Mouse (Mus musculus): Measurements from ENCODE around the gene Nfia. TPM values are rescaled to one million over a fixed set of nuclear protein-coding genes. Genes with fewer than 3 reads are reported as not detected.

Gene Nfia
- polyA plus RNA-seq, 1 experiment from 2014 or later = 88.3 TPM

DNA sequence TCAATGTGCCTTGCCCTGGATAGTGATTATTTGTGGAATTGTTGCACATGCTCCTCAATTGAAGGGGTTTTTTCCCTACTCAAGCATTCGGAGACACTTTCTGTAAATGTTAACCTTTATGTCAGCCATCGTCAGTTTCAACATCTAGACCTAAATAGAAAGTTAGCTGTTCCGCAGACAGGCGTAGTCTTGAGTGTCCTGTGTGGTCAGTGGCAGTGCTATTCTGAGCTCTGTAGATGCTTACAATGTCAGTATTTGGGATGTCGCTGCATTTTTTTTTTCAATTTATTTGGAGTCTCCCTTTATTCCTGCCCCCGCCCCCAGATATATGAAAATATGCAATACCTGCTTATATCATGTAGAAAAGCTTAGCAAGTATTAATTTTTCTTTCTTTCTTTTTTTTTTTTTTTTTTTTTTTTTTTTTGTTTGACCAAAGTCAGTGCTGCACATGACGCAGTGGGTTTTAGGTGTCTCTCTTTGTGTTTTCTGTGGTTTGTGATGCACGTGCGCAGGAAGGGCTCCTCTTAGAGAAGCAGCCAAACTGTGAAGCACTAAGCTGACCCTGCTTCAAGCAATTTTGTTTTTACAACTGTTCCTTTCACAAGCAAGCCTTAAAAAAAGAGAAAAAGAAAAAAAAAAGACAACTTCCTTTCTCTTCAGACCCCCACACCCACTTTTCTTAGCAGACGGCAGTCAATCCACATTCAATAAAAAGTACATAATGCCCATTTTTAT is 340.9 kb downstream of the Nfia start:
- H3K9me3 ChIP-seq (ENCODE audit: control insufficient read depth, low read length) = no peaks in the 10 kb centered on the region
- no peak overlapping the region for H3K27ac ChIP-seq (ENCODE audit: low read length)
- ATAC-seq = no peak
- H3K9ac ChIP-seq (replicated peaks; ENCODE audit: low read depth, low read length) = no peak overlapping the region
- WGBS = 73% methylated on average over 10 of the region's 10 CpGs
- peaks cover 8% of the 10 kb centered on the region for H3K4me1 ChIP-seq (replicated peaks; ENCODE audit: control insufficient read depth, insufficient read depth, low read length)
- H3K4me3 ChIP-seq (replicated peaks; ENCODE audit: low read length) = no peak overlapping the region
- no peaks in the 10 kb centered on the region for H3K36me3 ChIP-seq (ENCODE audit: control insufficient read depth, insufficient read depth)
- no peak overlapping the region for H3K4me2 ChIP-seq (ENCODE audit: low read length)
- H3K27me3 ChIP-seq (replicated peaks; ENCODE audit: control insufficient read depth, insufficient read depth, low read length) = no peaks in the 10 kb centered on the region

DNA sequence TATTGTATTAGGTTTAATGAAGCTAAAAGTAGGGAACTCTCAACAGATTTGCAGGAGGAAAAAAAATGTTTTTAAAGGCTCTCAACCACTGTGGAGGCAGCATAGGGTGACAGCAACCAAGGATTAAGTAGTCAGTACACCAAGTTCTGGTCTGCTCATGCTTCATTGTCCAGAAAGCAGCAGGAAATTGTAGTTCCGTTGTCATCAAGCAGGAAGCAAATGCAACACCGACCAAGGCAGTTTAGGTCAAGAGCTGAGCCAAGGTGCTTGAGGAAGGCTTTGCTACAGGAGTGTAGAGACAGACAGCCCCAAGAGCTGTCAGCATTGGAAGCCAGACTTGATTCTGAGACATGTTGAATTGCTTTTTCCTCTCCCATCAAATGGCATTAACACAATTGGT is 342.4 kb downstream of the Nfia start:
- no peak overlapping the region for H3K4me3 ChIP-seq (replicated peaks; ENCODE audit: low read length)
- no peak for ATAC-seq
- peaks cover 4% of the 10 kb centered on the region for H3K4me1 ChIP-seq (replicated peaks; ENCODE audit: control insufficient read depth, insufficient read depth, low read length)
- 60% methylated on average over 2 of the region's 2 CpGs for WGBS
- H3K9me3 ChIP-seq (ENCODE audit: control insufficient read depth, low read length) = no peaks in the 10 kb centered on the region
- H3K4me2 ChIP-seq (ENCODE audit: low read length) = no peak overlapping the region
- H3K9ac ChIP-seq (replicated peaks; ENCODE audit: low read depth, low read length) = no peak overlapping the region
- no peaks in the 10 kb centered on the region for H3K27me3 ChIP-seq (replicated peaks; ENCODE audit: control insufficient read depth, insufficient read depth, low read length)
- H3K36me3 ChIP-seq (ENCODE audit: control insufficient read depth, insufficient read depth) = no peaks in the 10 kb centered on the region
- no peak overlapping the region for H3K27ac ChIP-seq (ENCODE audit: low read length)

DNA sequence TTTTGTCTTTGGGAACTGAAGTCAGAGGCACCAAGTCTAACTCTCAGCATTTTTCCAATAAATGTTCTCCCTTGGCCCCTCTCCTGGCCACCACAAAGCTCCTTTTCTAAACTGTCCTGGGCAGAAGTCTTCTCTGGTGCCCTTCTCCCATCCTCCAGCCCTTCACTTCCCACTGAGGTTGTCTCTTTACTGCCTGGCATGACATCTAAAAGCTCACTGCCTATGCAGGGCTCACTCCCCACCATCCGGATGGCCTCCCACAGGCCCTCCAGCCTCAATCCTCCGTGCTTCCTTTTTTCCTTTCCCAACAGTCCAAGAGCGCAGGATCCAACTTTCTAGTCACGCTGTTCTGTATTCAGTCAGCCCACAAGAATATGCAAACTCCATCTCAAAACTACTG is 342.9 kb downstream of the Nfia start:
- Histone ChIP-seq H3K27ac (ENCODE audit: low read length) (no peak overlapping the region), H3K4me1 (replicated peaks; ENCODE audit: control insufficient read depth, insufficient read depth, low read length) (peaks cover 3% of the 10 kb centered on the region), H3K36me3 (ENCODE audit: control insufficient read depth, insufficient read depth) (no peaks in the 10 kb centered on the region), H3K4me3 (replicated peaks; ENCODE audit: low read length) (no peak overlapping the region), H3K9ac (replicated peaks; ENCODE audit: low read depth, low read length) (no peak overlapping the region), H3K27me3 (replicated peaks; ENCODE audit: control insufficient read depth, insufficient read depth, low read length) (no peaks in the 10 kb centered on the region), H3K9me3 (ENCODE audit: control insufficient read depth, low read length) (no peaks in the 10 kb centered on the region), H3K4me2 (ENCODE audit: low read length) (no peak overlapping the region)
- ATAC-seq = no peak
- WGBS = 84% methylated on average over 4 of the region's 4 CpGs

DNA sequence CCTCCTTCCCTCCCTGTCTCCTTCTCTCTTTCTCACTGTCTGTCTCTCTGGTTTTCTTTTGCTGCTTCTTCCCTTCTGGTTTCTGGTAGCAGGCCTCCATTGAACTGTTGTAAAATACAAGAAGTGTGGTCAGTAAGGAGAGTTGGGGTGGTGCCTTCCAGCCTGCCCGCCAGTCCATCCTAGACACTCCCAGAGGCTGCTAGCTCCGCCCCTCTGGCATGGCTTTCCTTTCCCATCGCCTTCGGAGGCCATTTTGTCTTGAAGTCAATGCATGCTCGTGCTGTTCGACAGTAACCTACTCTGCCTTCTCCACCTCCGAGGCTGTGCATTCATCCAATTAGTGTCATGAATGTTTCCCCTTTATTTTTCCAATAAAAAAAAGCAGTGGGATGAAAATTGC is 343.5 kb downstream of the Nfia start:
- no peak overlapping the region for H3K27ac ChIP-seq (ENCODE audit: low read length)
- H3K27me3 ChIP-seq (replicated peaks; ENCODE audit: control insufficient read depth, insufficient read depth, low read length) = no peaks in the 10 kb centered on the region
- ATAC-seq = no peak
- H3K4me3 ChIP-seq (replicated peaks; ENCODE audit: low read length) = no peak overlapping the region
- H3K4me1 ChIP-seq (replicated peaks; ENCODE audit: control insufficient read depth, insufficient read depth, low read length) = peaks cover 3% of the 10 kb centered on the region
- no peaks in the 10 kb centered on the region for H3K36me3 ChIP-seq (ENCODE audit: control insufficient read depth, insufficient read depth)
- 92% methylated on average over 7 of the region's 7 CpGs for WGBS
- H3K9ac ChIP-seq (replicated peaks; ENCODE audit: low read depth, low read length) = no peak overlapping the region
- no peak overlapping the region for H3K4me2 ChIP-seq (ENCODE audit: low read length)
- no peaks in the 10 kb centered on the region for H3K9me3 ChIP-seq (ENCODE audit: control insufficient read depth, low read length)

DNA sequence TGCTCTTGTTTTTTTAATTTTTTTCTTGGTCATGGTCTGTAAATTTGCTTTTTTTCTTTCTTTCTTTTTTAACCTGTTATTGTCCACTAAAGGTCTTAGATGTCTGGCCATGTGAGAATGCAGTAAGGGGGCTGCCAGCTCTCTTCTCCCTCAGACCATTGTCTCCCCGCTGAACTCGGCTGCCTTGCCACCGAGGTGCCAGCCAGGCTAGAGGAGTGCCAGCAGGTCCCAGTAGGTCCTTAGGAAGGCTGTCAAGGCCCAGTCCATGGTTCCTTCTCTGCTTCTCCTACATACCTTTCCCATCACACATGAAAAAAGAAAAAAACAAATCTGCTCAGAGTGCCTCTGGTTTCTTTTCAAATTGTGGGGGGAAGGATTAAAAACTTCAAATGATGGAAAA is 345.6 kb downstream of the Nfia start:
- H3K4me3 ChIP-seq (replicated peaks; ENCODE audit: low read length) = no peak overlapping the region
- WGBS = 13% methylated on average over 3 of the region's 3 CpGs
- H3K36me3 ChIP-seq (ENCODE audit: control insufficient read depth, insufficient read depth) = no peaks in the 10 kb centered on the region
- H3K4me2 ChIP-seq (ENCODE audit: low read length) = no peak overlapping the region
- no peaks in the 10 kb centered on the region for H3K27me3 ChIP-seq (replicated peaks; ENCODE audit: control insufficient read depth, insufficient read depth, low read length)
- no peak overlapping the region for H3K9ac ChIP-seq (replicated peaks; ENCODE audit: low read depth, low read length)
- peaks cover 3% of the 10 kb centered on the region for H3K4me1 ChIP-seq (replicated peaks; ENCODE audit: control insufficient read depth, insufficient read depth, low read length)
- H3K27ac ChIP-seq (ENCODE audit: low read length) = no peak overlapping the region
- no peaks in the 10 kb centered on the region for H3K9me3 ChIP-seq (ENCODE audit: control insufficient read depth, low read length)
- ATAC-seq = no peak; the same call in 1 of the 2 replicates

DNA sequence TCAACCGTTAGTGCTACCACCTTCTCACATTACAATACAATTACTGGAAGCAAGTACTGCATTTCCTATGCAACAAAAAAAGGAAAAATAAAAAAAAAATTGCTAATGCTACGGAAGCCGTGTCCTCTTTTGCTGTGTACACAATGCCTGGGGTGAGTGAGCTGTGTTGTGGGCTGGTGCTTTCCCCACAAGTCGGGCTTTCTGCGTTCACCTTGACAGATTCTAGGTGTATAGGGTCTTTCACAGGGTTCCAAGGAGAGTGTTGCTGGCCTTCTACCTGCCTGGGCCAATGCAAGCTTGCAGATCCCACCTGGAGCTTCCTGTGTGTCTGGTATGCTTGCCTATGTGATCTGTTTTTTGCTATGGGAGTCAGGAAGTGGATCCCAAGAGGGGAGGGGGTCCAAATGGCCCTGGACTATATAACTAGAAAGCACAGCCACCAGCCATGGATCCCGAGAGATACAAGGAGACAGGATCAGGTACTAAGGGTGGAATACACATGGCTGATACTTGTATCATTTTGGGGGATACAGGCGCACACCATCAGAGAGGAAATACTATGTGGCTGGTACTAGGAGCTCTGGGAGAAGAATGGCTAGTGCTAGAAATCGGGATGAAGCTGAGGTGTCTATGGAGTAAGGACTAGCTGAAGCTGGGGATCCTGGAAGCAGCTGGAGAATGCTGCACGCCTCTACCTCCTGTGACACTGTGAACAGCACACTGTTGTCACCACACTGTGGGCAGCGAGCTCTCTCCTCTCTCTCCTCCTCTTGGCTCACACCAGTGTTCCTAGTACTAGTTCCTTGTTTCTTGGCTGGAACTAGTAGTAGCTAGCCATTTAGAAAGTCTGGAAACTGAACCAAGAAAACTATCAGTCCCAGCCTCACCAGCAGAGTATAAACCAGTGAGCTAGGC is 346.5 kb downstream of the Nfia start:
- Histone ChIP-seq H3K4me2 (ENCODE audit: low read length) (no peak overlapping the region), H3K27ac (ENCODE audit: low read length) (peak overlapping the region; percentile 41; the same call in 1 of the 2 replicates), H3K9ac (replicated peaks; ENCODE audit: low read depth, low read length) (no peak overlapping the region), H3K4me3 (replicated peaks; ENCODE audit: low read length) (no peak overlapping the region), H3K36me3 (ENCODE audit: control insufficient read depth, insufficient read depth) (no peaks in the 10 kb centered on the region), H3K4me1 (replicated peaks; ENCODE audit: control insufficient read depth, insufficient read depth, low read length) (peaks cover 3% of the 10 kb centered on the region; the same call in 1 of the 2 replicates), H3K27me3 (replicated peaks; ENCODE audit: control insufficient read depth, insufficient read depth, low read length) (no peaks in the 10 kb centered on the region), H3K9me3 (ENCODE audit: control insufficient read depth, low read length) (no peaks in the 10 kb centered on the region)
- 50% methylated on average over 10 of the region's 10 CpGs for WGBS
- no peak for ATAC-seq

DNA sequence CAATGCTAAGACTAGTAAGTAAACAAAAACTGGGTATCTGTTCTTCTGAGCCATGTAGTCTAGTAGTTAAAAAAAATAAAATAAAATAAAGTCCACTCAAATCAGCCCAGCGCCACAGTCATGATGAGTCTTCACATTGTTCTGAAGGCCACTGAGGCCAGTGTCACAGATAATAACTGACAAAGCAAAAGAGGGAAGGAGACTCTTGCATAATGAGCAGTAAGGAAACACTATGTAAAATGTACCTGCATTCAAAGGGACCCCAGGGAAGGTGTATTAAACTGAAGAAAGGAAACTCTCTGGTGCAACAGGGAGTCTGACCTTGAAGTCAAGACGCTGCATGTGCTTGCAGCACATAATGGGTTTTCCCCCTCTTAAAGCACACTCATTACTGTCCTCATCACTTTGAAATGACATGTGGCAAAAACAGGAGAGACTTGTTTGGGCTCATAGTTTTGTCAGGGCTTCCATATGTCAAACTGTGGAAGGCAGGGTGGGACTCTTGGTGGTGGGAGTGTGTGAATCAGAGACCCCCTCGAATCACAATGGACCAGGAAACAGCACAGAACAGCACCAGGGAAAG is 347.5 kb downstream of the Nfia start:
- WGBS = 86% methylated on average over 3 of the region's 3 CpGs

DNA sequence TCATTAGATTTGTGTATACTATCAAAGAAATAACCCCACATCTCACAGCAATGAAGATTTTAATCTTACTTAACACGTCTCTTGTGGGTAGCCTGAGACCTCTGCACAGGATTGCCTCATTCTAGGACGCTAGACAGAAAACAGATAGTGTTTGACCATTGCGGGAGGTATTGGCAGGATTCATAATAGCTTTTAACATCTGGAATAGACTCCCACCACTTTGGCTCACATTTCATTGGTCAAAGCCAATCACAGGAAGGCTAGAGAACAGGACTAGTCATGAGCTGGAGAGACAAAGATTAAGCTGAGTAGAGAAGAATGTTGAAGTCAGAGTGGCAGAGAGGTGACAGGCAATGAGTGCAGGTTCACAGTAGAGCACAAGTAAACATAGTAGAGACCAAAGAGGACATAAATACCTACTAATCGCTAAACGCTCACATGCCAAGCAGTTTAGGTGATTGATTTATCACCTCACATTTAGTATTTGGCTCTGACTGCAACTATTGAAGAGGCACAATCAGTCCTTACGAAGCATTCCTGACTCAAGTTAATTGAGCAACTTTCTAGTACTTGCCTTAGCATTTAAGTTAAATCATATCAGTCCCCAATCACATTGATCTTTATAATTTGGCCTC is 348.3 kb downstream of the Nfia start:
- H3K36me3 ChIP-seq (ENCODE audit: control insufficient read depth, insufficient read depth) = no peaks in the 10 kb centered on the region
- ATAC-seq = no peak
- no peak overlapping the region for H3K4me3 ChIP-seq (replicated peaks; ENCODE audit: low read length)
- H3K27me3 ChIP-seq (replicated peaks; ENCODE audit: control insufficient read depth, insufficient read depth, low read length) = no peaks in the 10 kb centered on the region
- H3K4me1 ChIP-seq (replicated peaks; ENCODE audit: control insufficient read depth, insufficient read depth, low read length) = peaks cover 3% of the 10 kb centered on the region; the same call in 1 of the 2 replicates
- H3K27ac ChIP-seq (ENCODE audit: low read length) = no peak overlapping the region
- no peak overlapping the region for H3K9ac ChIP-seq (replicated peaks; ENCODE audit: low read depth, low read length)
- WGBS = 93% methylated on average over 6 of the region's 6 CpGs
- no peaks in the 10 kb centered on the region for H3K9me3 ChIP-seq (ENCODE audit: control insufficient read depth, low read length)
- no peak overlapping the region for H3K4me2 ChIP-seq (ENCODE audit: low read length)

More for the DNA sequence above, 347.5 kb downstream of the Nfia start:
- Histone ChIP-seq H3K36me3 (ENCODE audit: control insufficient read depth, insufficient read depth) (no peaks in the 10 kb centered on the region), H3K27ac (ENCODE audit: low read length) (no peak overlapping the region), H3K27me3 (replicated peaks; ENCODE audit: control insufficient read depth, insufficient read depth, low read length) (no peaks in the 10 kb centered on the region), H3K4me3 (replicated peaks; ENCODE audit: low read length) (no peak overlapping the region), H3K4me2 (ENCODE audit: low read length) (no peak overlapping the region), H3K9ac (replicated peaks; ENCODE audit: low read depth, low read length) (no peak overlapping the region), H3K4me1 (replicated peaks; ENCODE audit: control insufficient read depth, insufficient read depth, low read length) (peaks cover 3% of the 10 kb centered on the region; the same call in 1 of the 2 replicates), H3K9me3 (ENCODE audit: control insufficient read depth, low read length) (no peaks in the 10 kb centered on the region)
- no peak for ATAC-seq
